Mouse (Mus musculus) hematopoietic multipotent progenitor cell, adult 10-12 weeks (in vitro differentiated cells): ENCODE results near the gene Lrrtm1. TPM values are rescaled to one million over a fixed set of nuclear protein-coding genes. Genes with fewer than 3 reads are reported as not detected.

Experiments used
- polyA plus RNA-seq: library from polyadenylated mRNA; stranded (reverse); fragments of >175 nt; gene quantifications from 2 replicates; pipeline ENCODE4 v1.2.3, GENCODE M21; 2012; ENCODE audit warnings: low replicate concordance

Gene Lrrtm1
- not detected in 2 replicates for polyA plus RNA-seq

DNA sequence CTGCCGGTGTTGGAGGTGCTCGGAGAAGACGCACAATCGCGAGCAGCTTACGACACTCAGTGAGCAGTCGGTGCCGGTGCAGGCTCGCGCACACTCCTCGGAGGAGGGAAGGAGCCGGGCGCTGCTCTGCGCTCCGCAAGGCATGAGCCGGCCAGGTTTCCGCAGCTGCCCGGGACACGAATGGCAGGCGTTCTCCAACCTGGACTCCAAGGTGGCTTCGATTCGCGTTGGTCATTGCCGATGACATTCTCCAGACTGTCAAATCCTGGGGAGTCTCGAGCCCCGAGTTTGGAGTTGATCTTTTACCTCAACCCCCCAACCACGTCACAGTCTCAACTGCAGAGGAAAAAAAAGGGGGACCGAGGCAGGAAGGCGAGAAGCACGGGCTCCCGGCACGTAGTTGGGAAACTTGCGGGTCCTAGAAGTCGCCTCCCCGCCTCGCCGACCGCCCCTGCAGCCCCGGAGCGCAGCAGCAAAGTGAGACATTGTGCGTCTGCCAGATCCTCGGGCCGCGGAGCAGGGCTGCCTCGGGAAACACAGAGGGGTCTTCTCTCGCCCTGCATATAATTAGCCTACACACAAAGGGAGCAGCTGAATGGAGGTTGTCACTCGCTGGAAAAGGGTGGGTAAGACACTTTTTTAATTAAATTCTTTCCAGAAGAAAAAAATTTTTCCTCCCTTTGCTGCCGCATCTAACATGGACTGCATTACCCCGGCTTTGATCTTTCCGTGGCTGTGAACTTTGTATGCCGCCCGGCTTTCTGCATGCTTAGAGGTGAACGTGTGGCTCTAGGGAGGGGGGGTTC is at the start of gene Lrrtm1:
Gene Lrrtm1 (plus strand): TSS at position 89 of the 806 bp plus-strand sequence.

